Comparison of ENCODE assay signal across 15 mouse cellular contexts in genomic region chr10:98880711-98881110, GRCm38 (mm10). TPM values are rescaled to one million over a fixed set of nuclear protein-coding genes. Genes with fewer than 3 reads are reported as not detected.
A peak's percentile ranks its signal among the peaks of the same experiment; 100 is the strongest.
DNase-seq lines count a peak whose midpoint lies in the region; ATAC-seq and TF ChIP-seq lines count a peak whose summit lies in the region.
"Had no signal": no experiment of that assay in that cellular context is flagged by ENCODE, and none has a peak within 500 bp of the region (broad histone marks: within the 10 kb centered on the region; RNA-seq: fewer than 3 reads in every experiment).

No protein-coding gene starts in this region.

- TF ChIP-seq RAD21 in CH12.LX (IDR thresholded peaks at IDR 0.05; ENCODE audit: low read depth, low read length), result no peak

- no peaks in the 10 kb centered on the region for H3K9me3 ChIP-seq in lung, postnatal 0 days (ENCODE audit: low read length)
- no peaks in the 10 kb centered on the region for H3K9me3 ChIP-seq in CH12.LX (replicated peaks; ENCODE audit: low read length)
- H3K9me3 ChIP-seq: embryonic facial prominence, embryonic 12.5 days; forebrain, embryonic 15.5 days; stomach, embryonic 15.5 days had no signal

- no peaks in the 10 kb centered on the region for H3K4me1 ChIP-seq in lung, postnatal 0 days (ENCODE audit: insufficient read depth, low read depth, low read length)
- no peaks in the 10 kb centered on the region; the same call in 1 of the 2 replicates for H3K4me1 ChIP-seq in lung, adult 2 months (ENCODE audit: control insufficient read depth, insufficient read depth, low read length)
- H3K4me1 ChIP-seq in CH12.LX (ENCODE audit: control insufficient read depth in 1 of 2, insufficient read depth in 2 of 2), result peaks cover 10 to 39% of the 10 kb centered on the region in 2 experiments
- H3K4me1 ChIP-seq: embryonic facial prominence, embryonic 12.5 days; forebrain, embryonic 15.5 days; stomach, embryonic 15.5 days had no signal

- WGBS in lung, postnatal 0 days, result 74% methylated on average over 2 of the region's 2 CpGs
- WGBS in lung, adult 2 months, result 60% methylated on average over 2 of the region's 2 CpGs

- no peak overlapping the region for H3K9ac ChIP-seq in lung, postnatal 0 days (replicated peaks; ENCODE audit: low read depth)
- peak overlapping the region; percentile 59; the same call in 1 of the 2 replicates for H3K9ac ChIP-seq in CH12.LX (ENCODE audit: insufficient read depth, low read depth)
- H3K9ac ChIP-seq: embryonic facial prominence, embryonic 12.5 days; forebrain, embryonic 15.5 days; lung, embryonic 14.5 days; stomach, embryonic 15.5 days had no signal

- in situ Hi-C loops in CH12.LX (cut with MboI; ENCODE audit: low pct_ligation_motif_present, low pct_unique_long_range_greater_than_20kb, low sequenced_read_pairs), result loop anchor here (5.0 kb wide), 1 partner anchor 33 kb away; no protein-coding TSS in a partner anchor

- no peaks in the 10 kb centered on the region for H3K79me2 ChIP-seq in CH12.LX (replicated peaks; ENCODE audit: control insufficient read depth, extremely low read depth, insufficient read depth, poor library complexity, severe bottlenecking)

- no peak overlapping the region for H3K4me3 ChIP-seq in lung, postnatal 0 days (ENCODE audit: low read depth, low read length)
- no peak overlapping the region for H3K4me3 ChIP-seq in lung, adult 2 months (replicated peaks; ENCODE audit: extremely low read depth, low read depth, low read length)
- no peak overlapping the region for H3K4me3 ChIP-seq in CH12.LX (replicated peaks in 1 of 3; ENCODE audit: low read depth in 2 of 3, low read length in 2 of 3, poor library complexity in 1 of 3)
- H3K4me3 ChIP-seq: embryonic facial prominence, embryonic 12.5 days; forebrain, embryonic 15.5 days; stomach, embryonic 15.5 days had no signal

- TF ChIP-seq EP300 in lung, postnatal 0 days (IDR thresholded peaks at IDR 0.05), result no peak
- peak; percentile 75 for TF ChIP-seq EP300 in CH12.LX (IDR thresholded peaks at IDR 0.05; ENCODE audit: low read length)

- dilution Hi-C loops in CH12.LX (cut with MboI; ENCODE audit: extremely low pct_ligation_motif_present, extremely low pct_unique_long_range_greater_than_20kb, low sequenced_read_pairs), result no loop called here

- ATAC-seq in lung, postnatal 0 days, result no peak
- ATAC-seq in granulocyte monocyte progenitor cell, adult 5-6 weeks (replicated peaks; ENCODE audit: poor library complexity, severe bottlenecking), result peak; percentile 80
- peak; percentile 73 for ATAC-seq in monocyte, adult 5-6 weeks (replicated peaks; ENCODE audit: insufficient number of reproducible peaks, low FRiP score, low TSS enrichment, poor library complexity, severe bottlenecking)
- ATAC-seq: forebrain, embryonic 15.5 days; hindbrain, embryonic 16.5 days had no signal

- no peaks in the 10 kb centered on the region for H3K36me3 ChIP-seq in lung, postnatal 0 days (ENCODE audit: insufficient read depth, low read length)
- no peaks in the 10 kb centered on the region for H3K36me3 ChIP-seq in CH12.LX (replicated peaks in 1 of 2; ENCODE audit: control insufficient read depth in 1 of 2, insufficient read depth in 1 of 2, low read length in 1 of 2)
- H3K36me3 ChIP-seq: embryonic facial prominence, embryonic 12.5 days; forebrain, embryonic 15.5 days; stomach, embryonic 15.5 days had no signal

- H3K4me2 ChIP-seq in lung, postnatal 0 days (replicated peaks; ENCODE audit: low read depth, low read length), result no peak overlapping the region
- H3K4me2 ChIP-seq in CH12.LX (ENCODE audit: insufficient read depth, low read depth, poor library complexity, severe bottlenecking), result peak overlapping the region; percentile 94
- H3K4me2 ChIP-seq: embryonic facial prominence, embryonic 12.5 days; forebrain, embryonic 15.5 days; lung, embryonic 14.5 days; stomach, embryonic 15.5 days had no signal

- H3K27ac ChIP-seq in lung, postnatal 0 days (ENCODE audit: low read length), result no peak overlapping the region
- no peak overlapping the region for H3K27ac ChIP-seq in CH12.LX (ENCODE audit: insufficient read depth, low read depth)
- H3K27ac ChIP-seq: embryonic facial prominence, embryonic 12.5 days; forebrain, embryonic 15.5 days; stomach, embryonic 15.5 days had no signal

- no peak for TF ChIP-seq POLR2A in lung, adult 2 months (IDR thresholded peaks at IDR 0.05; ENCODE audit: borderline replicate concordance, extremely low read depth, low read depth, low read length)
- TF ChIP-seq POLR2A in CH12.LX (IDR thresholded peaks at IDR 0.05; ENCODE audit: low read depth, low read length), result no peak

- peak; percentile 32 for DNase-seq in lung, postnatal 0 days (ENCODE audit: low spot score)
- no peak for DNase-seq in lung, adult 2 months
- DNase-seq in CH12.LX (ENCODE audit: extremely low read depth), result peak; percentile 71
- DNase-seq in urinary bladder, postnatal 36 days (ENCODE audit: low spot score in 2 of 2), result no peak
- no peak for DNase-seq in embryo, embryonic 10 days (ENCODE audit: low spot score)
- no peak for DNase-seq in cerebellum, adult 8-10 months
- DNase-seq: cerebellum, adult 18-20 months; lung, embryonic 14.5 days; retina, postnatal 1 day had no signal

- no peaks in the 10 kb centered on the region for H3K27me3 ChIP-seq in lung, postnatal 0 days (replicated peaks; ENCODE audit: insufficient read depth, low read length)
- H3K27me3 ChIP-seq in CH12.LX (replicated peaks), result no peaks in the 10 kb centered on the region
- H3K27me3 ChIP-seq: embryonic facial prominence, embryonic 12.5 days; forebrain, embryonic 15.5 days; stomach, embryonic 15.5 days had no signal

- TF ChIP-seq CTCF in lung, postnatal 0 days (IDR thresholded peaks at IDR 0.05), result no peak
- no peak for TF ChIP-seq CTCF in lung, adult 2 months (IDR thresholded peaks at IDR 0.05; ENCODE audit: insufficient read depth, low read length)
- TF ChIP-seq CTCF in CH12.LX (conservative IDR thresholded peaks at IDR 0.05 in 1 of 2, IDR thresholded peaks at IDR 0.05 in 1 of 2; ENCODE audit: low read depth in 2 of 2, low read length in 2 of 2), result no peak

TF ChIP-seq in CH12.LX, 34 proteins besides CTCF, POLR2A, EP300 and RAD21 (continues in another document):
- TF ChIP-seq JUN (IDR thresholded peaks at IDR 0.05; ENCODE audit: insufficient read depth, low read depth, low read length) (no peak), NRF1 (IDR thresholded peaks at IDR 0.05; ENCODE audit: low read depth, low read length) (no peak), MYC (IDR thresholded peaks at IDR 0.05; ENCODE audit: low read depth, low read length) (no peak), IRF4 (IDR thresholded peaks at IDR 0.05; ENCODE audit: low read depth, low read length) (peak; percentile 65), MXI1 (IDR thresholded peaks at IDR 0.05; ENCODE audit: low read depth, low read length) (no peak), SMC3 (IDR thresholded peaks at IDR 0.05; ENCODE audit: low read depth, low read length) (no peak), MEF2A (IDR thresholded peaks at IDR 0.05; ENCODE audit: borderline replicate concordance, low read depth, low read length) (no peak), USF2 (conservative IDR thresholded peaks at IDR 0.05; ENCODE audit: low read depth, low read length) (no peak), ELF1 (IDR thresholded peaks at IDR 0.05; ENCODE audit: low read depth, low read length) (peak; percentile 63), ZC3H11A (IDR thresholded peaks at IDR 0.05; ENCODE audit: low read depth, low read length) (no peak), ZNF384 (IDR thresholded peaks at IDR 0.05; ENCODE audit: low read depth, low read length) (no peak), RCOR1 (conservative IDR thresholded peaks at IDR 0.05; ENCODE audit: low read depth, low read length) (no peak), GABPA (IDR thresholded peaks at IDR 0.05; ENCODE audit: insufficient replicate concordance, low read depth, low read length) (no peak), PAX5 (IDR thresholded peaks at IDR 0.05; ENCODE audit: low read length) (no peak), BHLHE40 (IDR thresholded peaks at IDR 0.05; ENCODE audit: low read depth, low read length) (peak; percentile 98), JUND (conservative IDR thresholded peaks at IDR 0.05; ENCODE audit: low read depth, low read length) (no peak), MAX (IDR thresholded peaks at IDR 0.05; ENCODE audit: low read length) (peak; percentile 44; the same call in 1 of the 2 replicates), CHD2 (IDR thresholded peaks at IDR 0.05; ENCODE audit: low read length) (0 out of 2 replicates have a peak, but pooled peaks have one; percentile 27), CHD1 (IDR thresholded peaks at IDR 0.05; ENCODE audit: low read depth, low read length) (no peak), MAFK (IDR thresholded peaks at IDR 0.05; ENCODE audit: insufficient replicate concordance, low read length) (no peak), NELFE (IDR thresholded peaks at IDR 0.05; ENCODE audit: low read depth, low read length) (no peak), MAZ (IDR thresholded peaks at IDR 0.05; ENCODE audit: low read depth, low read length) (no peak), TCF12 (IDR thresholded peaks at IDR 0.05; ENCODE audit: low read depth, low read length) (peak; percentile 49; the same call in 1 of the 2 replicates), ETS1 (conservative IDR thresholded peaks at IDR 0.05; ENCODE audit: low read depth, low read length) (peak; percentile 87), USF1 (IDR thresholded peaks at IDR 0.05; ENCODE audit: low read depth, low read length) (no peak), TBP (conservative IDR thresholded peaks at IDR 0.05; ENCODE audit: low read depth, low read length) (no peak), E2F4 (IDR thresholded peaks at IDR 0.05; ENCODE audit: insufficient replicate concordance, low read depth, low read length) (no peak), POLR2AphosphoS2 (IDR thresholded peaks at IDR 0.05; ENCODE audit: low read depth, low read length) (no peak), ZKSCAN1 (IDR thresholded peaks at IDR 0.05; ENCODE audit: borderline replicate concordance, low read depth, low read length) (no peak), UBTF (IDR thresholded peaks at IDR 0.05; ENCODE audit: low read depth, low read length) (no peak), KAT2A (IDR thresholded peaks at IDR 0.05; ENCODE audit: insufficient replicate concordance, low read length) (no peak), SIN3A (IDR thresholded peaks at IDR 0.05; ENCODE audit: low read length) (no peak)

RNA-seq across cellular contexts. Expression of gene Atp2b1, which starts 33.5 kb away (rescaled TPM):
- 277 and 282 TPM in 2 replicates for polyA plus RNA-seq in lung, postnatal 0 days (2015; fragmentation: Nextera tagmentation; extraction: Ambion mirVana)
- polyA plus RNA-seq in lung, adult 2 months (2012; rRNA removed), result 19.0 and 23.2 TPM in 2 replicates
- total RNA-seq in CH12.LX (2012; rRNA removed), result 29.8 and 31.7 TPM in 2 replicates
- 21.2 and 25.0 TPM in 2 replicates for total RNA-seq in CH12.LX (2014; rRNA removed)
- polyA plus RNA-seq in CH12.LX (2012; ENCODE audit: insufficient read length, low read depth), result 41.7 and 49.7 TPM in 2 replicates
- total RNA-seq in granulocyte monocyte progenitor cell, adult 5-6 weeks (2014; fragmentation: Nextera tagmentation), result 32.1 and 40.7 TPM in 2 replicates
- total RNA-seq in granulocyte monocyte progenitor cell, adult 5-6 weeks (2017), result 54.3 and 61.8 TPM in 2 replicates
- 167 to 305 TPM (median 212 TPM) in 3 replicates for total RNA-seq in monocyte, adult 5-6 weeks (2017)

Comparison
In these comparisons a context has a peak if more than half of its experiments do, and no peak if none do; other contexts are left out.
1. DNase-seq: peak in lung, postnatal 0 days (single experiment) and CH12.LX (single experiment); none in lung, adult 2 months (single experiment), urinary bladder, postnatal 36 days (0 of 2), embryo, embryonic 10 days (single experiment) and cerebellum, adult 8-10 months (single experiment).